Mouse (Mus musculus) liver, embryonic 14.5 days (tissue): ENCODE measurements around the gene Tbc1d22a.

Experiments used
- CTCF ChIP-seq: IDR thresholded peaks from 2 replicates; pipeline ENCODE4 v1.5.1; 2016; ENCODE audit warnings: antibody characterized with exemption, low read depth, control low read depth
- EP300 ChIP-seq: IDR thresholded peaks from 2 replicates; pipeline ENCODE4 v1.6.1; 2016; ENCODE audit warnings: antibody characterized with exemption, low read depth

DNA sequence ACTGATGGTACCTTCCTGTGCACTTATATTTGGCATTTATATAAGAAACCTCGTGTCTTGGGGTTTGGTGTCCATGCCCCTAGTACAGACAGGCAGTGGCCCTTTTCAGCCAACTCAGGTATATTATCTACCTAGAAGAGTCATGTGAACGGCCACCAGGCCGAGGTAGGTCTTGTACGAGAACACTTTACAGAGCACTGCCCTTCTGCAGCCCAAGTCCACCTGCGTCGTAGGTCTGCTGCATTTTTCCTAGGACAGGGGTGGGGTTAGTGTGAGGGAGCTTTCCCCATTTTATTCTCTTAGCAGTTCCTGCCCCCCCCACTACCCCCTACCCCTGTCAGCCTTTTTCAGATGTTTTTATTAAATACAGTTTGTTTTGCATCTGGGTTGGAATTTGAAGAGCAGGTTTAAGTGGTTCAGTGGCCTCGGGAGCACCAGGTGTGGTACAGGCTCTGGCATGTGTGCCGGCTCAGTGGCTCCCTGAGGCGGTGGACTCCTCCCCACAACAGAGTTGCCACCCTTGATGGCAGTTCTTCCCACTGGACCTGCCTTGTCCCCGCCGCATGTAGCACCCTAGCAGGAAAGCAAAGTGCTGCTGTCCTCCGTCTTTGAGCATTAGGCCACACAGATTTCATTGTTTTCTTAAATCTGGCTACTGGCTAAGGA is 277.3 kb downstream of the Tbc1d22a start:
- TF ChIP-seq CTCF, result no peak
- TF ChIP-seq EP300, result no peak
